Mouse (Mus musculus) adipose tissue, adult 10 weeks (tissue): Measurements from ENCODE around the gene Dut. TPM values are rescaled to one million over a fixed set of nuclear protein-coding genes. Genes with fewer than 3 reads are reported as not detected.

Experiments
- polyA plus RNA-seq: library from polyadenylated mRNA; stranded (reverse); fragments of 350-450 nt; fragmentation: Illumina TruSeq; extraction: RNeasy Lipid Tissue Mini Kit (QIAGEN cat#74804); gene quantifications from one replicate; pipeline ENCODE4 v1.2.3, GENCODE M21; 2014; ENCODE audit warnings: low read depth, low replicate concordance

The Dut gene
- polyA plus RNA-seq: 17.8 TPM

GRCm38 (mm10) chr2:125247108-125247961, at the start of gene Dut:
Gene Dut, plus strand, starts transcription at chr2:125247190.

Other genes starting within 250 kb of the Dut start
- gene Slc24a5, start 179.1 kb upstream of the Dut start, polyA plus RNA-seq: not detected
- gene Myef2, start 123.5 kb upstream of the Dut start, polyA plus RNA-seq: 16.7 TPM
- not detected for gene Ctxn2, start 110.5 kb upstream of the Dut start, polyA plus RNA-seq
- not detected for gene Slc12a1, start 94.7 kb upstream of the Dut start, polyA plus RNA-seq